Mouse (Mus musculus) liver, adult 2 months (tissue): ENCODE data around the gene Ankrd24.

Experiments used
- CTCF ChIP-seq: fragments of 200-500 bp; IDR thresholded peaks from 2 replicates; pipeline ENCODE4 v1.5.1; 2011; ENCODE audit warnings: low read depth, low read length, control low read depth
- POLR2A ChIP-seq: fragments of 200-500 bp; IDR thresholded peaks from 2 replicates; pipeline ENCODE4 v1.6.1; 2011; ENCODE audit warnings: low read length, control low read depth; ENCODE audit not compliant: insufficient read depth; ENCODE audit errors: extremely low read depth

DNA sequence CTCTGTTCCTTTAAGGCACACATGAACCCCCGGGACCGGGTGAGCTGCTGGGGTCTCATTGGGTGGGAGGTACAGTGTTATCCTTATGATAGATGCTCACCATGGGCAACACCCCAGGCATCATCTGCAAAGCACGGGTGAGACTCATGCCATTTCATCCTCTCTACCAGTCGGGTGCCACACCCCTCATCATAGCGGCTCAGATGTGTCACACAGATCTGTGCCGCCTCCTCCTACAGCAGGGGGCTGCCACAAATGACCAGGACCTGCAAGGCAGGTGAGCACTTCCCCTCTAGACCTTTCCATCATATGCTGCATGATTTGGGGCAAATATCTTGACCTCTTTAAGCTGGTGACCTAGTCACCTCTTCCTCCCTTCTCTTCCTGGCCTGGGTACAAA, 9.8 kb downstream of the Ankrd24 start:
- TF ChIP-seq POLR2A (no peak), CTCF (no peak)
